8 mouse cellular contexts compared by ENCODE assay signal in genomic region chr7:120102164-120102972, GRCm38 (mm10). TPM values are rescaled to one million over a fixed set of nuclear protein-coding genes. Genes with fewer than 3 reads are reported as not detected.
DNase-seq lines count a peak whose midpoint lies in the region; ATAC-seq and TF ChIP-seq lines count a peak whose summit lies in the region.

TSS of gene Tmem159 (plus strand) at chr7:120102353.

- TF ChIP-seq CTCF in thymus, adult 2 months (IDR thresholded peaks at IDR 0.05; ENCODE audit: borderline replicate concordance, control insufficient read depth, extremely low read depth, insufficient read depth, low read length, poor library complexity), result no peak

- ATAC-seq in hindbrain, embryonic 11.5 days (ENCODE audit: low FRiP score), result peak; percentile 94

- H3K4me3 ChIP-seq in hindbrain, embryonic 11.5 days (ENCODE audit: low read depth, low read length), result peak within 1 kb of the TSS; percentile 54
- H3K4me3 ChIP-seq in thymus, adult 2 months (ENCODE audit: control insufficient read depth, insufficient read depth, low read length), result peak within 1 kb of the TSS; percentile 58

- H3K9ac ChIP-seq in hindbrain, embryonic 11.5 days (ENCODE audit: low read depth, low read length), result peak within 1 kb of the TSS; percentile 58

- no peak for TF ChIP-seq POLR2A in thymus, adult 2 months (IDR thresholded peaks at IDR 0.05; ENCODE audit: control insufficient read depth, extremely low read depth, insufficient read depth, low read length, poor library complexity)

- DNase-seq in T-cell, adult 2 months (ENCODE audit: low spot score), result peak; percentile 4
- peak; percentile 95 to 97 for DNase-seq in cerebellum, postnatal 10 days
- peak; percentile 34 to 55 for DNase-seq in frontal cortex, postnatal 14 days (ENCODE audit: low spot score in 2 of 2)
- DNase-seq in hindbrain, embryonic 11.5 days (ENCODE audit: low spot score), result peak; percentile 90
- peak; percentile 41 to 59 for DNase-seq in layer of hippocampus, postnatal 14 days (ENCODE audit: low spot score in 2 of 2)
- peak; percentile 96 for DNase-seq in lung, postnatal 10 days
- peak; percentile 62 for DNase-seq in ovary, postnatal 10 days (ENCODE audit: low spot score)
- DNase-seq in thymus, adult 2 months, result peak; percentile 25

- H3K27ac ChIP-seq in hindbrain, embryonic 11.5 days (ENCODE audit: low read depth, low read length), result no peak within 1 kb of the TSS
- H3K27ac ChIP-seq in thymus, adult 2 months (ENCODE audit: control insufficient read depth, insufficient read depth, low read length), result no peak within 1 kb of the TSS

- under 1% methylated on average over 40 of the region's 42 CpGs for WGBS in hindbrain, embryonic 11.5 days
- WGBS in thymus, adult 2 months, result 2% methylated on average over 42 of the region's 42 CpGs

- H3K4me2 ChIP-seq in hindbrain, embryonic 11.5 days (replicated peaks; ENCODE audit: low read depth, low read length), result peak within 1 kb of the TSS; percentile 78

- H3K27me3 ChIP-seq in hindbrain, embryonic 11.5 days (ENCODE audit: control insufficient read depth, insufficient read depth, low read length), result no peaks in the 10 kb centered on the region
- no peaks in the 10 kb centered on the region; the same call in 1 of the 2 replicates for H3K27me3 ChIP-seq in thymus, adult 2 months (ENCODE audit: control insufficient read depth, insufficient read depth, low read length)

- H3K4me1 ChIP-seq in hindbrain, embryonic 11.5 days (replicated peaks; ENCODE audit: control insufficient read depth, insufficient read depth, low read length), result no peaks in the 10 kb centered on the region; the same call in none of the 2 replicates
- H3K4me1 ChIP-seq in thymus, adult 2 months (replicated peaks; ENCODE audit: control insufficient read depth, insufficient read depth, low read length), result peaks cover 9% of the 10 kb centered on the region; the same call in 1 of the 2 replicates

- H3K9me3 ChIP-seq in hindbrain, embryonic 11.5 days (ENCODE audit: control insufficient read depth, low read length), result no peaks in the 10 kb centered on the region

- no peaks in the 10 kb centered on the region for H3K36me3 ChIP-seq in hindbrain, embryonic 11.5 days (ENCODE audit: control insufficient read depth, insufficient read depth, low read length)
- no peaks in the 10 kb centered on the region for H3K36me3 ChIP-seq in thymus, adult 2 months (ENCODE audit: control insufficient read depth, insufficient read depth, low read length)

RNA-seq across cellular contexts. Expression of gene Tmem159, which starts in this region (rescaled TPM):
- polyA plus RNA-seq in hindbrain, embryonic 11.5 days (2014; fragmentation: Nextera tagmentation; extraction: Ambion mirVana), result 19.1 and 22.2 TPM in 2 replicates
- total RNA-seq in layer of hippocampus, postnatal 14 days (2021), result 10 to 100 TPM; 16.3 to 17.0 TPM
- polyA plus RNA-seq in thymus, adult 2 months (2012; rRNA removed), result 6.9 and 8.9 TPM in 2 replicates

Comparison
In these comparisons a context has a peak if more than half of its experiments do, and no peak if none do; other contexts are left out.
1. DNase-seq: peak in every context shown above with its lines; median percentile 96 in cerebellum, postnatal 10 days; 96 in lung, postnatal 10 days; 90 in hindbrain, embryonic 11.5 days; 62 in ovary, postnatal 10 days; 50 in layer of hippocampus, postnatal 14 days; 44 in frontal cortex, postnatal 14 days; 25 in thymus, adult 2 months; 4 in T-cell, adult 2 months.